Mouse (Mus musculus) MEL-GATA-1-ER (cell line): Measurements from ENCODE around the gene Pkd1l2.
A peak's percentile ranks its signal among the peaks of the same experiment; 100 is the strongest.

Source experiments
- DNase-seq: peaks from one replicate; pipeline ENCODE4 v3.0.0-alpha.2; 2012; ENCODE audit warnings: low read depth; ENCODE audit errors: extremely low read depth

Pkd1l2 gene

DNA sequence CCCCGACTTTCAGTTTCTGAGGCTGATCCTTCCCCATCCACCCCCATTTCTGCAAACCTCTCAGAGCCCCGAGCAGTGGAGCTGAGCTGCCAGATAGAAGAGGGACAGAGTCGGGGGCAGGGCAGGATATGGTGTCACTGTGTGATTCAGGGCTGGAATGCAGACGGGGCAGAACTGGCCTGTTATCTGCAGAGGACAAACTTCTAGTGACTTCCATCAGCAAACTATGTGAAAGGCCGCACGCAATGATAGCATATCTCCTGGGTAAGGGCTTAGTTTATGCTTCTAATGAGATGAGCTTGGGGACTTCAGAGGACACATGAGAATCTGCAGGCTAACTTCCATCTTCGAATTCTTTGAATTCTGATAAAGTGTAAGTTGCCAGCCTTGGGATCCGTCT lies 3.3 kb upstream of the Pkd1l2 start:
- DNase-seq, result peak; percentile 96

DNA sequence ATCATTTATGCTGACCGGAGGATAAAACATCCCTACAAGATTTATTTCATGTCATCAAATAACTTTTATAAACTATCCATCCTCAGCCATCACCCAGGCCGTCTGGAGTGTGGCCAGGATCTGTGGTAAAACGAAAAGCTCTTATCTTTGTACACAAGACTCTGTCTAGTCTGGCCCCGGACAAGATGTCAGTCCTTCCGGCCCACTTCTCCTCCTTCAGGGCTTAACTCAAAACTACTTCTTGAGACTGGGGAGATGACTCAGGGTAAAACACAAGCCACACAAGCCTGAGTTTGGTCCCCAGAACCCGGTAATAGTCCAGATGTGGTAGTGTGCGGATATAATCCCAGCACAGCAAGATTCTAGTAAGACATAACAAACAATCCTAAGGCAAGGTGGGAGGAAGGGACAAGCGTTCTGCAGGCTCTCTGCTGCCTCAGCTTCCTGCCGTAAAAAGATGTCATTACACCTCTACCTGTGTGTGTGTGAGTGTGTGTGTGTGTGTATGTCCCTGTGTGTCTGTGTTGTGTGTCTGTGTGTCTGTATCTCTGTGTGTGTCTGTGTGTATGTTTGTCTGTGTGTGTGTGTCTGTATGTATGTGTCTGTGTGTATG lies 804 bp upstream of the Pkd1l2 start:
- peak; percentile 91 for DNase-seq

DNA sequence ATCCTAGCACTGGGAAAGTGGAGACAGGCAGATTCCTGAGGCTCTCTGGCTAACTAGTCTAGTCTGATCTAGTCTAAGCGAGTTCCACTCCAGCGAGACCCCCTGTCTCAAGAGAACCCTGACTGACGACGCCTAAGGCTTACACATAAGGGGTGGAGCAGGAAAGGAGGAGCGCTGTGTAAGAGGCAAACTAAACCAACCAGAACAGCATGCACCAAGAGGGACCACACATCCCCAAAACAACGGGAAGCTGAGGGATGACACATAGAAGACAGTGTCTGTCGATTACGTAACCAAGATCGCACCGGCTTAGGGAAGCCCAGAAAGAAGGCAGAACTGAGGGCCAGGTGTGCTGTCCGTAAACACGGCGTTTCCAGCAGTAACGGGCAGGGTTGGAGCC lies 2.6 kb downstream of the Pkd1l2 start:
- no peak for DNase-seq

DNA sequence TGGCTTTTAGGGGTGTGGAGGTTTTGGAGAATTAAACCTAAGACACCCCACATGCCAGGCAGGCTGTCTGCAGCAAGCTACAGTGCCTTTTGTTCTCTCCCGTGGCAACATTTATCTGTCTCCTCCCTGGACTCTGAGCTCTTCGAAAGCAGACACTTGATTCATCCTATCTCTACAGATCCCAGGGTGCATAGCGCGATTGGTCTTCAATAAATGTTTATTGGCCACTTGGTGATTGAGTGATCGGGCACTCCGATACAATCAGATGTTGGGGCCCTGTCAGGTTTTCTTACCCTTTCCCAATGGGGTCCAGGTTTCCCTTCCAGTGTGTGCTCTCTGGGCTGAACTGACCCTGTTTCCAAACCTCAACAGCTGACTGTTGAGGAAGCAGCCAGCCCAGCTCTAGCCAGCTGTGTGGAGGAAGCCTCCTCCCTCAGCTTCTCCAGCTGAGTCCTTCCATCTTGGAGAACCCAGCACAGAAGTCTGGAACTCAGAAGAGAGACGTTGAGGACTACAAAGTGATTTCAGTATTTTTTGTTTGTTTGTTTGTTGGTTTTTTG lies 3.8 kb downstream of the Pkd1l2 start:
- no peak for DNase-seq

DNA sequence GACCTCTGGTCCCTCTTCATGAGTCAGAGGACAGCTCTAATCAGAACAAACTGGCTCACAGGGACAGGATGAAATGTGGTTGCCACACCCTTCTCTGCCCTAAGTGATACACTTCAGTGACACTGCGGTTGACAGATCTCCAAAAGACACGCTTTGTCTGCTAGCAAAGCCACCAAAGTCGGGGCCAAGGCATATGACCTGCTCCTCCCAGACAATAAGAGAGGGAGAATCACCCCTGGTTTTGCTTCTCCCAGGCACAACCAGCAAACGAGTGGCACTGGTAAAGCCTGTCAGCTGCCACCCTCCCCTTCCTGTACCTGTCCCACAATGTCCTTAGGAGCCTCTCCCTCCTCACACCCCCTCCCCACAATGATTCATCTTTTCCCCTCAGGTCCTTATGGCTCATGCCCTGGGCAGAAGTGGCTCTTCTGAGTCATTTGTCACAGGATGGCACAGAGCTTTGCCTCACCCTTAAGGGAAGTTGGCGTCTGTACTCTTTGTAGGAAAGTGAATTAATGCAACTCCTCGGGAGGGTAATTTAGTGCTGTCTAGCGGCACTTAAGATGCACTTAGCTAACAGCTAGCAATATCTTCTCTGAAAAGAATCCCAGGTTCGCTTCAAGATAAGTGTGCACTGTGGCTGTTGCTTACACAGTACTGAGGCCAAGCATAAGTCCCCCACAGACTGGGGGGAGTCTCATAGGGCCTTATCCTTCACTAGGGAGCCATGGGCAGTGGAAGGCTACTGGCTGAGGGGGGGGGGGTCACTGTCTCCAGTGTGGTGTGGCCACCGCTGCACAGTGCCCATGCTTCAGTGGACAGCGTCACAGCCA lies 7.7 kb downstream of the Pkd1l2 start:
- peak; percentile 91 for DNase-seq

DNA sequence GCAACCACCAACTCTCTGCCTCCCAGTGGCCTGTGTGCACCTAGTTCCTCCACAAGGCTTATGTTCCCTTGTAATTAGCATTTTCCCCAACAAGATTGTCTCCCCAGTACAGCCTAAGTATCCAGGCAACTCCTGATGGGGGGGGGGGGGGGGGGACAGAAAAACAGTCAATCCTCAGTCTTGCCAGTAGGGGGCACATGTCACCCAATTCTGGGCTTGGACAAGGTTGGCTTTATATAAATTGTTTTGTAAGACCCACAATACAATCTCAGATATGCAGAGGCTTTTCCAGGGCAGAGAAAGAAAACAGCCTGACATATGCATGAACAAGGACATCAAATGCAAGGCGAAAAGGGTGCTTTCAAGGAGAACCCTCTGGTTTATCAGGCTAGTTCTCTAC lies 12.5 kb downstream of the Pkd1l2 start:
- DNase-seq, result no peak

DNA sequence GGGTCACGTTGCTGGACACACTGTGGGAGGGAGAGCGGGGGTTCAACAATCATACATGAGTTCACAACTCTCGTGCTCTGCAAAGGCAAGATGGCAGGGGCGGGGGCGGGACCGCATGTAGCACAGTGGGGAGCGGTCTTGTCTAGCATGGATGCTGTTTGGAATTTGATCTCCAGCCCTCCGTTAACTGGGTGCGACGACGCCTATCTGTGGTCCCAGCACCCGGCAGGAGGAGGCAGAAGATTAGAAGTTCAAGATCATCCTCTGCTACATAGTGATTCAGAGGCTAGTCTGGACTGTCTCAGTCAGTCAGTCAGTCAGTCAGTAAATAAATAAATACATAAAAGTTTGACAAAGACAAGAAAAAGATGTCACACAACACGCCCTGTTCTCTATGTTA lies 14.0 kb downstream of the Pkd1l2 start:
- DNase-seq, result no peak

DNA sequence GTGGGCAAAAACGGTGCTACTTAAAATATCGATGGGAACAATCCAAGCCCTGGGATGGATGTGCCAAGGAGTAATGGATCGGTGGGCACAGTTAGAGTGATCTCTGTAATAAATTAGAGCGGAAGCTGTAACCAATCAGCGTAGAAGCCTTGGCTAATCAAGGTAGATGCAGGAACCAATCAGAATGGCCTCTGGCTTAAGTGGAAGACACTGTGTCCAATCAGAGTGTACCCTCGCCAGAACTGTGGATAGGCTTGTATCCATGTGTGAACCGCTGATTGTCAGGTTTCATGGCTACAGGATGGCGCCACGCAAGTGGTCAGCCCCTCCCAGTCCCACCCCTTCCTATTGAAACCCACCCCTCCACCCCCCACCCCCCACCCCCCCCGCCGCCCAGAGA lies 14.9 kb downstream of the Pkd1l2 start:
- DNase-seq, result peak; percentile 87

DNA sequence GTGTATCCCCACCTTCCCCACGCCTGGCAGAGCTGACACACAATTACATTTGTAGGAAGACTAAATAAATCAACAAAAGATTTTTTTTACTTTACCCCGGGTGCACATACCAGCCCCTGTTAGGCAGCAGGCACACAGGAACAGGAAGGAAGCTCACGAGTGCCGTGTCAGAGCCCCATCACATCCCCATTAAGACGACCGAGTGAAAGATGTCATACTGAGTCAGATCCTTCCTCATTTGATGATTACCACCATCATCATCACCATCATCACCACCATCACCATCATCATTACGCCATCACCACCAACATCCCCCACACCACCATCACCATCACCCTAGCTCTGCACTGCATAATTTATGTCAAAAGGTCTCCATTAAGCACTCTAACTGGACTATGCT lies 15.3 kb downstream of the Pkd1l2 start:
- DNase-seq, result no peak

DNA sequence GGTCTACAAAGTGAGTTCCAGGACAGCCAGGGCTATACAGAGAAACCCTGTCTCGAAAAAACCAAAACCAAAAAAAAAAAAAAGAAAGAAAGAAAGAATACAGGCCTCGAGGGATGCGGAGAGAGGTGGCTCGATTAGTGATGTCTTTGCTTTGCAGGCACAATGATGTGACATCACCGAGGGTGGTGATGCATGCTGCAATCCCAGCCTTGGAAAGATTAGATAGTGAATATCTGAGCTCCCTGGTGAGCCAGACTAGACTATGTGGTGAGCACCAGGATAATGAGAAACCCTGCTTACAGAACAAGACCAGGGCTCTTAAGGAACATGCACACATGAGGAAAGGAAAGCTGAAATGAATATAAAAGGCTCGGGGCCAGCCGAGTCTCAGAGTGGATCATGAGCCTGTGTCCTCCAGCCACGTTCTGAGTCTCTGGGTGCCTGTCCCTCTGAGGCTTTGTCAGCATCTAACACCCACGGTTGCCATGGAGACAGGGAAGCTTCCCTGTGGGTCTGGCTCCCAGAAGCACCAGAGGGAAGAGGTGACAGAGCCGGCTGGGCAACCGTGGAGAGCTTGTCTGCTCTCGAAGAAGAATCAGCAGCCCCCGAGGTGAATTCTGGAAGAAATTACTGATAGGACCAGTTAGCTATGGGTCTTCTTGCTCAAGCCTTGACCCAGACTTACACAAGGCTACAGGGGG lies 20.9 kb downstream of the Pkd1l2 start:
- no peak for DNase-seq

DNA sequence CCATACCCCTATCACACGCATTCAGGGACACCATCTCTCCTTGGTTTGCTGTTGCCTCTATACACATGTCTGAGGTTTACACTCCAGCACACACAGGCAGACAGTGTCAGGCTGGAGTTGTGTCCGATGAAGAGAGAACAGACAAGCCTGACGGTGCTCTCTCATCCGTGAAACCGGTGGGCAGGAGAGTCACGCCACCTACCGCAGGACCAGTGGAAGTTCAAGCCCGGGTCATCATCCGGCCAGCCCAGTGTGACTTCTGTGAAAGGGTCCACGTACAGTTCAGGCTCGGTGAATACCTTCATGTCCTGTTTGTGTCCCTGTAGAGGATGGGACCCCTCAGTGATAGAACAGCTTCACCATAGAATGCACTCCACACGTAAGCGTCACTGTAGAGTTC lies 21.9 kb downstream of the Pkd1l2 start:
- DNase-seq, result no peak

DNA sequence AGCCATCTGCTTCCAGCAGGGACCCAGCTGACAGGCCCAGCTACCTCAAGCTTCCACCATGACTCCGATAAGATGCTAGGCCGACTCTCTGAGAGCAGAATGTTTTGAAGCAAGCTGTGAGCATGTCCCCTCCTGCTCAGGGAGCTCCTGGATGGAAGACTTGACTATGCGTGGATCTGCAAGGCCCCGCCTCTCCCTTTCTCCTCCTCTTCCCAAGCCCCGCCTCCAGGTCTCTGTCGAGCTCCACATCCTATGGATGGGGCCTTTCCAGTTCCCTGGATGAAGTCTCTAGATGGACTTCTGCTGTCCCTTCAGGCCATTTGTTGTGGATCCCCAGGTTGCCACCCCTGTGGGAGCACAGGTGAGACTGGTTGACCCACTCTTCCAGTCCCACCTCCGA lies 23.2 kb downstream of the Pkd1l2 start:
- no peak for DNase-seq

DNA sequence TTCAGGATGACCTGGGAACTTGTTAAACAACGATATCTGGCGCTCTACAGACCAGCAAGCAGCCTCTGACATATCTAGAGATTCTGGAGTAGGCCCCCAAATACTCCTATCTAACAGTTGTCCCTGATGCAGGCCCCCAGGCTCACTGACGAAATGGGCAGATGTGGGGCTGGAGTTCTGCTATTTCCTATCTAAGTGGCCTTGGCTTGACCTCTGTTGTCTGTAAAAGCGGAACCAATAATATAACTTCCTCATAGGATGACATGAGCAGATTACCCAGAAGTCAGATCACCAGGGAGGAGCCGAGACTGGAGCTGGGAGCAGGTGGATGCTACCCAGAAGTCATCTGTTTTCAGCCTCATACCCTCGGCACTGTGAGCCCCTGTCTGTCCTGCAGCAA lies 27.2 kb downstream of the Pkd1l2 start:
- peak; percentile 88 for DNase-seq

DNA sequence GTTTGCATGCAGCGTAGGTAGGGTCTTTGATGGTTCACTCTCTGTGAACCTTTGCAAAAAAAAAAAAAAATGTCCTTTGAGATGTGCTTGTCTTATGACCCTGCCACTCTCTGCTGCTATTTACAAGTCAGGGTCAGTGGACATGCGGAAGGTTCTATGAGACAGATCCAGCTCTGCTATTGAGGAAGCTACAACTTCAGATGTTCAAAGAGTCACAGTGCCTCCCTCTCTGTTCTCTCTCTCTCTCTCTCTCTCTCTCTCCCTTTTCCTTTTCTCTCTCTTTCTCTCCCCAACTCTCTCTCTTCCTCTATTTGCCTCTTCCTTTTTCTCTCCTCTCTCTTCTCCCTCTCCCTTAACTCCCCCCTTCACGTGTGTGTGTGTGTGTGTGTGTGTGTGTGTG lies 28.1 kb downstream of the Pkd1l2 start:
- DNase-seq, result no peak

DNA sequence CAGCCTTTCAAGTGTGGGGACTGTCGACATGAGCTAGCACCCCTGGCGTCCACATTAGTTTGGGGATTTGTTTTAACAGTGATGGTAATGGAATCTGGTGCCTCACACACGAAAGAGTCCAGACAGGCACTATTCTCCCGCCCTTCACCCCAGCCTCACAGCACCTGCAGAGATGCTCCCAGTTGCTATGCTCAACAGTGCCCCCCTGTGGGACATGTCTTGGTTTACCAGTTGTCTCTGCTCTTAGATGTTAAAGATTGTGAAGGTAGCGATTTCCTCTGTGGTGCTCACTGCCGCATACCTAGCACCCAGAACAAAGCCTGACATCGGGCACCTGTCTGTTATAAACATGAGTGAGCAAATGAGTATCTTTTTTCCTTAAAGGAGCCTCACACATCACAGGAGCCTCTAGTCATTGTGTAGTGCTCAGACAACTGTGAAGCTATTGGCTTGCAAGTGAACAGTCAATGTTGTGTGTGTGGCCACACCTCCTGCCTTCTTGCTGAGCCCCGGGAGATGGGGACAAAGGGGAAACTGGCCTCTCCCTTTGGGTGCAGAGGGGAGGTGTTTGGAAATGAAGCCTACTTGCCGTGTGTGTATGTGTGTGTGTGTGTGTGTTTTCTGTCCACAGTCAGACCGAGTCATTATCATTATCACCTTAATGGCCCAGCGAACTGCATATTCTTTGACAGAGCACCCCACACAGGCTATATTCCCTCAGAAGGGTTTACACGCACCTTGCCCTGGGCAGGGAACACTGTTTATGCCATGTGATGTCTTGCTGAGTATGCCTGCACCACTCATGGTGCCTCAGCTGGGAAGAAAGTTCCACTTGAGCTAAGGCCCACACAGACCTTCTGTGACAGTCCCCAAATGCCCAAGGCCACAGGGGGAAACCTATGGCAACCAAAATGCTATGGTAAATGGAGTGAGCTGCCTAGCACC lies 28.8 kb downstream of the Pkd1l2 start:
- DNase-seq, result peak; percentile 53

DNA sequence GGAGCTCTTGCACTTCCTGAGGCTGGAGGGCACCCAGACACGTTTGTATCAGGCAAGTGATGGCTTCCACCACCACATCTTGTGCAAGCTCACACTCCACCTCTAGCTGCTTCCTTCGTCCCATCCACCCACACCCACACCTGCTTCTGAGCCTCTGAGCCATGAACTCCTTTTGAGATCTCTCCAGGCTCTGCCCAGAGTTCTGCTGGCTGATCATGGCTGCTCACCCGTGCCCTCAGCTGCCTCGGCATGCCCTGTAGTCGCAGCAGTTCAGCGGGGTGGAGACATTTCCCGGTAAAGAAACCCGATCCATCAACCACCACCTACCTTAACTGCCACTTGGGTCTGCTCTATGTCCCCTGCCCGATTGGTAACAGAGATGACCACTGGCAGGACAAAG lies 30.9 kb downstream of the Pkd1l2 start:
- no peak for DNase-seq

DNA sequence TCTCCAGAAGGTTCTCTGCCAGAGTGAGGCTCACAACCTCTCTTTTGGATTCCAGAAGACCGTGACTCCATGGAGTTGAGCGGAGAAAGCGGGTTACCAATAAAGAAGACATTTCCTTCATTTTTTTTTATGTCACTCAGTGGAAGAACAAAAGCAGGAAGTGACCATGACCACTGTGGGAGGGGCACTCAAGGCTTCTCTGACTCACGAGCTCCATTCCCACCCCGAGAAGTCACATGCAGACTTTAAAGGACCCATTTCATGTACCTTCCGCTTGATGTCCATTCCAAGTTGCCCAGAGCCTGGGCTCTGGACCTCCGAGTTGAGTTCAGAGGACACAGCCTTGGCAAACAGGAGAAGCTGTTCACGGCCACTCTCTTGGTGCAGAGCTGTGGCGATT lies 31.5 kb downstream of the Pkd1l2 start:
- DNase-seq, result no peak

DNA sequence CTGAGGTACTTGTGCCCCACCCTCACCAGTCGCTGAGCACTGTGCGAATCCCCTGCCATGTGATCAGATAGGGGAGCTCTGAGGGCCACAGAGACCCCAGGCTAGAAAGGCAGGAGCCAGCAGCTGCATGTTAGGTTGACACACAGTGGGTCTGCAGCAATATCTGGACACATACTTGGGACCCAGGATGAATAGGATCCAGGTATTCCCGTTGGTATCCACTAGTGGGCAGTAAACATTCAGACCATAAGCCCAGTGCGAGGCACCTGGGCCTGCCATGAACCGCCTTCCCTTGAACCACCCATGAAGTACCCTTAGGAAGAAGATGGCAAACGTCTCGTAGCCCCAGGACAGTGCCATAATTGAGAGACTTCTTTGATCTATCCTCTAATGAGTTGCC lies 32.8 kb downstream of the Pkd1l2 start:
- DNase-seq, result no peak

DNA sequence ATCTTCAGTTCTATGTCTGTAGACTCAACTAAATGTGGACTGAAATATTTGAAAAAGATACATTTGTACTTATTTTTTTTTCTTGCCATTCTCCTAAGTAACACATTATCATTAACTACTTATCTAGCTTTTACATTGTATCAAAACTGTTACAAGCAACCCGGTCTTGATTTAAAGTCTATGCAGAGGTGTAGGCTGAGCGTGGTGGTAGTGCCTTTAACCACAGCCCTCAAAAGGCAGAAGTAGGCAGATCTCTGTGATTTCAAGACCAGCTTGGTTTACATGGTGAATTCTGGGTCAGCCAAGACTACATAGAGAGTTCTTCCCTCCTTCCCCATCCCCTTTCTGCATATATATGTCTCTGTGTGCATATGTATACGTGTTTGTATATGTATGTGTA lies 38.7 kb downstream of the Pkd1l2 start:
- DNase-seq, result no peak

DNA sequence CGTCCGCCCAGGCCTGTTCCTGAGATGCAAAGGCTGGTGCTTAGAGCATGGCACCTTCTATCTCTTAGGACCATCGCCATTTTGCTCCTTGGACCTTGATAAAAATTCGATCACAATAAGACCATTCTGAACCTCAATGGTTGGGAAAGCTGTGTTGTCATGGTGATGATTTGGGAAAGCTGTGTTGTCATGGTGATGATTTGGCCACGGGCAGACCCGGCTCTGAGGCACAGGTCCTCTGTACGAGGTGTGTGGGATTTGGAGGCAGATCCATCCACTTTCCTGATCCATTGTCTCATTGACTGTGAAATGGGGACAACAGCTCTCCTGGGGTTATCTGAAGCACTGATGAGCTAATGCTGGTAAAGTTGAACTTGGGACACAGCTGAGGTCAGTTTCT lies 42.4 kb downstream of the Pkd1l2 start:
- no peak for DNase-seq

DNA sequence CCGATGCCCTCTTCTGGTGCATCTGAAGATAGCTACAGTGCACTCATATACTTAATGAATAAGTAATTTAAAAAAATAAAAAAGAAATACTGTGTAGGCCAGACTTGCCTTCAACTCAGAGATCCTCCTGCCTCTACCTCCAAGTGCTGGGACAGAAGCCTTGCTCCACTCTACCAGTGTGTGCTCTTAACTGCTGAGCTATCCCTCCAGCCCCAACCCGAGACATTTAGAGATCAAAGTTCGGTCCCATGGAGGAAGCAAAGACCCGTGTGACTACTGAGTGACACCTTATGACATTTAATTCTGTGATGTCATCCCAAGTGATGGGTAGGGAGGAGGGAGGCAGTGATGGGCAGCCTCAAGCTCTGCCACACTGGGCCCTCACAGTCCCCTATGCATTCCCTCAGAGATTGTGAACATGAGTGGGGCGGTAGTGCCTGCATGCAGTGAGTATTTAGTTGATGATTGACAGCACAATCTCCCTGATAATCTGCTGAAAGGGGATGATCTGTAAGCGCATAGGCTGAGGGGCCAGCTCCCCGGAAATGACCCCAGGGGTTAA lies 44.8 kb downstream of the Pkd1l2 start:
- DNase-seq, result no peak
